Comparison of ENCODE assay signal across 15 mouse cellular contexts in the genomic region with DNA sequence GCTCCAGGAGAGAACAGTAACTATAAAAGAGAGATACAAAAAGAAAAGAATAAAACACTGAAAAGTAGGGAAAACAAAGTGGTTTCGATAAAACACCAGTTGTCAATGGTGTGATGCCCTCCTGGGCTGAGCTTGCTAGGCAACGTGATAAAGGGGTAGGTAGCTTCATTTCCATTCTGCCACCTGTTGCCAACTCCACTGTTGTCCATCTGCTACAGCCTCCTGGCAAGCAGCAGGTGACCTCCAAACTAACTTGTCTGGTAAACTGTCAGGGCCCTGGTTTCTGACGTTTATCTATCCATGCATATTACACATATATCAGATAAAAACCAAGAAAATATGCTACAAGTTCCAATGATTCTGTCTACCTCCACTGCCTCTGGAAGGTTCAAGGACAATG.
"Had no signal": no experiment of that assay in that cellular context is flagged by ENCODE, and none has a peak within 500 bp of the region (broad histone marks: within the 10 kb centered on the region; RNA-seq: fewer than 3 reads in every experiment).

No protein-coding gene starts in this region.

- H3K9ac ChIP-seq: limb, embryonic 13.5 days; liver, embryonic 14.5 days; midbrain, embryonic 12.5 days; neural tube, embryonic 13.5 days; stomach, embryonic 15.5 days had no signal

- H3K9me3 ChIP-seq: limb, embryonic 13.5 days; midbrain, embryonic 12.5 days; neural tube, embryonic 13.5 days; stomach, embryonic 15.5 days had no signal

- H3K36me3 ChIP-seq: midbrain, embryonic 12.5 days; neural tube, embryonic 13.5 days; stomach, embryonic 15.5 days had no signal

- H3K4me2 ChIP-seq: limb, embryonic 13.5 days; midbrain, embryonic 12.5 days; neural tube, embryonic 13.5 days; stomach, embryonic 15.5 days had no signal

- H3K27ac ChIP-seq: kidney, postnatal 0 days; layer of hippocampus, adult 2 months; limb, embryonic 13.5 days; liver, embryonic 14.5 days; midbrain, embryonic 12.5 days; neural tube, embryonic 13.5 days; stomach, embryonic 15.5 days had no signal

- H3K27me3 ChIP-seq: limb, embryonic 13.5 days; midbrain, embryonic 12.5 days; neural tube, embryonic 13.5 days; stomach, embryonic 15.5 days had no signal

- DNase-seq: kidney, postnatal 4 days; left cerebral cortex, postnatal 4 days; lung, adult 18-20 months; retina, postnatal 1 day; right cerebral cortex, postnatal 14 days; thymus, adult 2 months; thymus, postnatal 36 days had no signal

- H3K4me1 ChIP-seq: limb, embryonic 13.5 days; stomach, embryonic 15.5 days had no signal

- ATAC-seq: midbrain, embryonic 16.5 days had no signal

- H3K4me3 ChIP-seq: layer of hippocampus, adult 2 months; limb, embryonic 13.5 days; midbrain, embryonic 12.5 days; neural tube, embryonic 13.5 days; stomach, embryonic 15.5 days had no signal
